Mouse (Mus musculus) limb, embryonic 11.5 days (tissue): ENCODE data around the gene Nop2. TPM values are rescaled to one million over a fixed set of nuclear protein-coding genes. Genes with fewer than 3 reads are reported as not detected.

Source experiments
- ATAC-seq: fragments of 200-750 bp; cut with Nextera tagmentation; 2 replicates; pipeline ENCODE4 v1.8.0; 2017; ENCODE audit warnings: low read depth; ENCODE audit not compliant: insufficient number of reproducible peaks, low FRiP score, low TSS enrichment
- DNase-seq: peaks from one replicate; pipeline ENCODE4 v3.0.0-alpha.2; 2015; ENCODE audit warnings: low spot score
- H3K27ac ChIP-seq: fragments of 300-500 bp; sonication (generic); replicated peaks from 2 replicates; pipeline ENCODE4 v1.5.1; 2014; ENCODE audit warnings: low read depth, mild to moderate bottlenecking, low read length
- H3K27me3 ChIP-seq: fragments of 300-500 bp; sonication (generic); 2 replicates; pipeline ENCODE4 v1.6.1; 2014; ENCODE audit warnings: mild to moderate bottlenecking, low read length, mixed read lengths; ENCODE audit not compliant: control insufficient read depth, insufficient read depth
- H3K36me3 ChIP-seq: fragments of 300-500 bp; sonication (generic); 2 replicates; pipeline ENCODE4 v1.6.1; 2014; ENCODE audit warnings: mild to moderate bottlenecking, low read length, moderate library complexity, mixed read lengths; ENCODE audit not compliant: control insufficient read depth, insufficient read depth
- H3K4me1 ChIP-seq: fragments of 300-500 bp; sonication (generic); 2 replicates; pipeline ENCODE4 v1.6.1; 2014; ENCODE audit warnings: low read length, mixed read lengths; ENCODE audit not compliant: control insufficient read depth, insufficient read depth
- H3K4me2 ChIP-seq: fragments of 300-500 bp; sonication (generic); 2 replicates; pipeline ENCODE4 v1.6.1; 2014; ENCODE audit warnings: low read depth, mild to moderate bottlenecking, moderate library complexity; ENCODE audit not compliant: severe bottlenecking
- H3K4me3 ChIP-seq: fragments of 300-500 bp; sonication (generic); 2 replicates; pipeline ENCODE4 v1.5.1; 2014; ENCODE audit warnings: low read depth, low read length
- H3K9ac ChIP-seq: fragments of 300-500 bp; sonication (generic); 2 replicates; pipeline ENCODE4 v1.6.1; 2014; ENCODE audit warnings: mild to moderate bottlenecking, low read length
- H3K9me3 ChIP-seq: fragments of 300-500 bp; sonication (generic); 2 replicates; pipeline ENCODE4 v1.6.1; 2016; ENCODE audit warnings: low read length; ENCODE audit not compliant: control insufficient read depth
- WGBS: fragments of 180-500 bp; shearing (Covaris S2); extraction: QIAGEN DNeasy Blood & Tissue Kit; methylation state at CpG from one replicate; pipeline ENCODE4 v1.1.7; 2014; 5-methylcytosine and 5-hydroxymethylcytosine counted together
- polyA plus RNA-seq: library from polyadenylated mRNA; unstranded; fragments of >200 nt; fragmentation: Nextera tagmentation; extraction: Ambion mirVana; gene quantifications from 2 replicates; pipeline ENCODE4 v1.2.1, GENCODE M21; 2014

Nop2 gene
- polyA plus RNA-seq, 1 experiment from 2014 or later = 71.4 TPM

GRCm38 (mm10) chr6:125153018-125153389 is 21.3 kb downstream of the Nop2 start:
- Histone ChIP-seq H3K4me3 (no peak overlapping the region), H3K9ac (no peak overlapping the region), H3K4me2 (no peak overlapping the region), H3K4me1 (0 out of 2 replicates have a peak, but pooled peaks cover 6% of the 10 kb centered on the region), H3K27ac (no peak overlapping the region), H3K9me3 (no peaks in the 10 kb centered on the region), H3K27me3 (no peaks in the 10 kb centered on the region), H3K36me3 (peaks cover 14% of the 10 kb centered on the region)
- WGBS = 82% methylated on average over 5 of the region's 5 CpGs
- DNase-seq (no peak), ATAC-seq (no peak)

GRCm38 (mm10) chr6:125153682-125154081 is 22.0 kb downstream of the Nop2 start:
- Histone ChIP-seq H3K9me3 (no peaks in the 10 kb centered on the region), H3K4me2 (no peak overlapping the region), H3K4me1 (0 out of 2 replicates have a peak, but pooled peaks cover under 1% of the 10 kb centered on the region), H3K4me3 (no peak overlapping the region), H3K36me3 (peaks cover 17% of the 10 kb centered on the region), H3K27me3 (no peaks in the 10 kb centered on the region), H3K27ac (no peak overlapping the region), H3K9ac (no peak overlapping the region)
- 93% methylated on average over 4 of the region's 4 CpGs for WGBS
- DNase-seq = no peak
- no peak for ATAC-seq

- no peaks in the 10 kb centered on the region for H3K4me1 ChIP-seq
- H3K4me2 ChIP-seq = no peak overlapping the region
- H3K9me3 ChIP-seq = no peaks in the 10 kb centered on the region
- H3K9ac ChIP-seq = no peak overlapping the region
- H3K27me3 ChIP-seq = no peaks in the 10 kb centered on the region
- H3K36me3 ChIP-seq = peaks cover 17% of the 10 kb centered on the region
- no peak overlapping the region for H3K27ac ChIP-seq
- no peak for ATAC-seq
- no peak for DNase-seq
- no peak overlapping the region for H3K4me3 ChIP-seq
Observed at GRCm38 (mm10) chr6:125154550-125154949, 22.8 kb downstream of the Nop2 start.

- H3K4me3 ChIP-seq = no peak overlapping the region
- no peak for ATAC-seq
- H3K27me3 ChIP-seq = no peaks in the 10 kb centered on the region
- H3K36me3 ChIP-seq = peaks cover 14% of the 10 kb centered on the region
- H3K9ac ChIP-seq = no peak overlapping the region
- no peaks in the 10 kb centered on the region for H3K9me3 ChIP-seq
- no peaks in the 10 kb centered on the region for H3K4me1 ChIP-seq
- no peak for DNase-seq
- 93% methylated on average over 8 of the region's 8 CpGs for WGBS
- H3K4me2 ChIP-seq = no peak overlapping the region
- H3K27ac ChIP-seq = no peak overlapping the region
Observed at GRCm38 (mm10) chr6:125155262-125155661, 23.6 kb downstream of the Nop2 start.

GRCm38 (mm10) chr6:125156491-125156890 is 24.8 kb downstream of the Nop2 start:
- Histone ChIP-seq H3K9me3 (no peaks in the 10 kb centered on the region), H3K9ac (no peak overlapping the region), H3K36me3 (peaks cover 13% of the 10 kb centered on the region), H3K4me1 (no peaks in the 10 kb centered on the region), H3K4me2 (no peak overlapping the region), H3K27ac (no peak overlapping the region), H3K27me3 (no peaks in the 10 kb centered on the region), H3K4me3 (no peak overlapping the region)
- WGBS = 87% methylated on average over 3 of the region's 3 CpGs
- no peak for ATAC-seq
- DNase-seq = no peak

- Histone ChIP-seq H3K4me2 (no peak overlapping the region), H3K9ac (no peak overlapping the region), H3K9me3 (no peaks in the 10 kb centered on the region), H3K4me1 (no peaks in the 10 kb centered on the region), H3K27me3 (no peaks in the 10 kb centered on the region), H3K36me3 (peaks cover 13% of the 10 kb centered on the region), H3K4me3 (no peak overlapping the region), H3K27ac (no peak overlapping the region)
- WGBS = 82% methylated on average over 7 of the region's 7 CpGs
- DNase-seq (no peak), ATAC-seq (no peak)
Observed at GRCm38 (mm10) chr6:125156903-125157614, 25.4 kb downstream of the Nop2 start.

GRCm38 (mm10) chr6:125158944-125159492 is 27.3 kb downstream of the Nop2 start:
- Histone ChIP-seq H3K4me3 (no peak overlapping the region), H3K4me1 (peaks cover 6% of the 10 kb centered on the region), H3K36me3 (peaks cover 11% of the 10 kb centered on the region; the same call in 1 of the 2 replicates), H3K27ac (no peak overlapping the region), H3K4me2 (no peak overlapping the region), H3K9ac (no peak overlapping the region), H3K27me3 (no peaks in the 10 kb centered on the region), H3K9me3 (no peaks in the 10 kb centered on the region)
- DNase-seq (no peak), ATAC-seq (no peak)
- WGBS = 87% methylated on average over 15 of the region's 15 CpGs

- peaks cover 8% of the 10 kb centered on the region for H3K4me1 ChIP-seq
- no peak overlapping the region for H3K27ac ChIP-seq
- no peak overlapping the region for H3K9ac ChIP-seq
- ATAC-seq (no peak), DNase-seq (peak; percentile 27)
- H3K36me3 ChIP-seq = peaks cover 17% of the 10 kb centered on the region
- no peak overlapping the region for H3K4me2 ChIP-seq
- 88% methylated on average over 7 of the region's 7 CpGs for WGBS
- no peaks in the 10 kb centered on the region for H3K27me3 ChIP-seq
- H3K9me3 ChIP-seq = no peaks in the 10 kb centered on the region
- no peak overlapping the region for H3K4me3 ChIP-seq
Observed at GRCm38 (mm10) chr6:125159773-125160557, 28.3 kb downstream of the Nop2 start.
